Mouse (Mus musculus): ENCODE data around the gene Pakap. TPM values are rescaled to one million over a fixed set of nuclear protein-coding genes. Genes with fewer than 3 reads are reported as not detected.

The Pakap gene
- polyA plus RNA-seq, 1 experiment from 2014 or later: 4.7 TPM

DNA sequence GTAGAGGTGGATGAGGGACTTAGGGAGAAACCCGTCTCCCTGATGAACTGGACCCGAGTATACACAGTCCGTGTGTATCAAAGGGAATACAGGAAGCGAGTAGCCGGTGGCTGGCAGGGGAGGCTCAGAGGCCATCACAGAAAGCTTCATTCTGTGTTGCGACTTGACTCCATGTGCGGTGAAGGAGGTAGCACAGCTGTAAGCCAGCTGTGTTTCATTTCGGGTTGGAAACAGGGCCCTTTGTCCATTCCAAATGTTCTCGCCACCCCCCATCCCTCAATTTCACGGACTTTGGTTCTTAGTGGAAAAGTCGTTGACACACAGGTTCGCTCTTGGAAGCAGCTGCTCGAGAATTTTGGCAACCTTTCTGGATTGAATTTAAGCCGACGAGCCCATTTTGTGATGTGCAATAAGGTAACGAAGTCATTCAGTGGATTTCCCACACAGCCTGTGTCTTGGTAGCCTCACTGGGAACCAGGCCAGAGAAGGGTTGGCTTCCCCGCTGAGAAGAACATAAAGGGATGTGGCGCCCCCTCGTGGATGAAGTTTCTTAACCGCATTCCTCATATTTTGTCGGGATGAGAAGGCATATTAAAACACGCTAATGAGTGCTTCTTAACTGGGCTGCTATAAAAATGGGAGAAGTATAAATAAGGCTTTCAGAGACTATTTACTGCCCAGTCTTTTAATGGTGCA lies 39.4 kb downstream of the Pakap start:
- Histone ChIP-seq H3K9ac (no peak overlapping the region), H3K4me3 (no peak overlapping the region), H3K27ac (no peak overlapping the region), H3K9me3 (replicated peaks) (no peaks in the 10 kb centered on the region), H3K4me2 (peak overlapping the region; percentile 19; the same call in 1 of the 2 replicates), H3K4me1 (0 out of 2 replicates have a peak, but pooled peaks cover 4% of the 10 kb centered on the region), H3K36me3 (ENCODE audit: poor library complexity, severe bottlenecking) (no peaks in the 10 kb centered on the region), H3K27me3 (no peaks in the 10 kb centered on the region)
- ATAC-seq: peak; percentile 82
- 40% methylated on average over 22 of the region's 22 CpGs for WGBS

DNA sequence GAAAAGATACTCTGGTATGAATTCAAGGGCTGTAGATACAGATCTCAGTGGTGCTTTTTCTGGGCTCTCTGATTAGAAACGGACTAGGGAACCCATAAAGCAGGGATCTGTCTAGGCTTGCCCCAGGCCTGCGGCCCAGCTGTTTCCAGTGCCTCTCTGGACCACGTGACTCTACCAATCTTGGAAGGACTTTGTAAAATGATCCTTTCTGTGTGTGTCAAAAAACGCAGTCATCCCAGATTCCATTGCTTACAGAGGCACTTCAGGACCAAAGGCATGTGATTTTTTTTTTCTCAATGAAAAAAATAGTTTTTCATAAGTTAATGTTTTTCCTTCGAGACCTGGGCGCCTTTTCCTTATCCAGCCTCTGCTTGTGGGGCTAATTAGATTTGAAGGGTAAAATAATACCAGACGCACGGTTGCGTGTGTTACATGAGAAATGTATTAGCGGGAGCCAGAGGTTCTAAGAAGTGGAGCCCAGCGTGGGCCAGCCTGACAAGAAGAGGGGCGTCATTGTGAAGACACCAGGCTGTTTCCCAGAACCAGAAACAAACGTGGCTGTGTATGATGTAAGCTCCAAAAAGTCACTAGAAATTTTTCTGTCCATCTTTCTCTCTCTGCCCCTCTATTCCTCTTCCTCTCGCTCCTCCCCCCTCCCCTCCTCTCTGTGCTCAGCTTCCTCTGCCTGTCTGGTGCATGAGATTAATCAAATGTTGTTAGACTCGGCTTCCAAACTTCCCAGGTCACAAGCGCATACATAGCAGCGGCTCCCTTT lies 43.5 kb downstream of the Pakap start:
- Histone ChIP-seq H3K4me3 (no peak overlapping the region), H3K9me3 (replicated peaks) (no peaks in the 10 kb centered on the region), H3K27ac (no peak overlapping the region), H3K4me2 (no peak overlapping the region), H3K27me3 (no peaks in the 10 kb centered on the region), H3K36me3 (ENCODE audit: poor library complexity, severe bottlenecking) (no peaks in the 10 kb centered on the region), H3K4me1 (0 out of 2 replicates have a peak, but pooled peaks cover 4% of the 10 kb centered on the region), H3K9ac (no peak overlapping the region)
- WGBS: 63% methylated on average over 17 of the region's 17 CpGs
- ATAC-seq: no peak

DNA sequence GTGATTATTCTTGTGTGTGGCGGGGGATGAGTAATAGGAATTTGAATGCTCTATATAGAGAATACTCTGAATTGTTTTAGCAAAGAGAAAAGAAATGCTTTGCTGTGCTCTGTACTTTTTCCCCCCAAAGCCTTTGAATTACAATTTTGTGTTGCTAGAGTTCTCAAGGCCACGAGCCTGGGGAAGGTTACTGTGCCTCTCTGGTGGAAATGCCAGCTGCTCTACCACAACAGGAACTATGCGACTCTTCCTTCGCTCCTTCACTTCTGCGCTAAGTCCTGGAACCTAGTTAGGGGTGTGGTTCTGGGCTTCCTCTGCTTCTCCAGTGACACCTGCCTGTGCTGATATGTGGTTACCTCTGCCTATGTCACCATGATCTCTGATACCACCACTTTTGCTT lies 44.7 kb downstream of the Pakap start:
- ATAC-seq: no peak
- Histone ChIP-seq H3K27ac (no peak overlapping the region), H3K4me2 (no peak overlapping the region), H3K27me3 (no peaks in the 10 kb centered on the region), H3K4me3 (no peak overlapping the region), H3K9ac (no peak overlapping the region), H3K36me3 (ENCODE audit: poor library complexity, severe bottlenecking) (no peaks in the 10 kb centered on the region), H3K4me1 (no peaks in the 10 kb centered on the region), H3K9me3 (replicated peaks) (no peaks in the 10 kb centered on the region)
- WGBS: 84% methylated on average over 5 of the region's 5 CpGs

DNA sequence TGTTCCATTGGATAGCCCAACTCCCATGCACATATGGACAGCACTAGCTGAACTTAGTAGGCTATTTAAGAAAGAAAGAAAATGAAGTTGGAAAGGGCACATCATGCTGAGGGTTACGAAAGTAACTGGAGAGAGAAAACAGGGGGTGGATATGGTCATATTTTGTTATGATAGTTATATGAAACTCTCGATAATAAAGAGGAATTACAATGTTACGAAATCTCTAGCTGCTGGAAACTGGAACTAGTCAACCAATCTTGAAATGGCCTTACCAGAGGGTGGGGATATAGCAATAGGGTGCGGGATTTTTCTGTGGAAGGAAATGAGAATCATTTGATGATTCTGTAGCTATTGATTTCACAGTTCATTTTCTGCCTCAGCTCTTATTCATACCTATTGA lies 46.7 kb downstream of the Pakap start:
- Histone ChIP-seq H3K27me3 (no peaks in the 10 kb centered on the region), H3K4me1 (no peaks in the 10 kb centered on the region), H3K9ac (no peak overlapping the region), H3K36me3 (ENCODE audit: poor library complexity, severe bottlenecking) (no peaks in the 10 kb centered on the region), H3K9me3 (replicated peaks) (peaks cover 4% of the 10 kb centered on the region; the same call in 1 of the 2 replicates), H3K27ac (no peak overlapping the region), H3K4me2 (no peak overlapping the region), H3K4me3 (no peak overlapping the region)
- 87% methylated on average over 4 of the region's 4 CpGs for WGBS
- no peak for ATAC-seq

DNA sequence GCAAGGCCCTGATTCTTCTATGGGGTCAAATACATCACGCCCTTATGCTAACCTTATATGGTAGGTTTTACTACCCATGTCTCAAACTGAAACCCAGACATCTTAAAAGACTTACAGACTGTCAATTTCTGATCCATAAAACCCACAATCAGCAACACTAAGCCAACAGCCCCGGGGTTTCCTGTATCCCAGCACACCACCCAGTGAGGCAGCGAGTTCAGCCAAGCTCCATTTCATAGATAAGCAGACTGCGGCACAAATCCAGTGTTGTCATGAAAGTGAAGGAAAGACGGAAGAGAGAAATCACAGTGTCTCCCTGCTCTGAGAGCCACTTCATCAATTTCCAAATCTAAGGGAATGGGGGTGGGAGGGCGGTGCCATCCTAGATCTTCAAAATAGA lies 50.8 kb downstream of the Pakap start:
- no peak overlapping the region for H3K9ac ChIP-seq
- H3K9me3 ChIP-seq (replicated peaks): peaks cover 4% of the 10 kb centered on the region; the same call in 1 of the 2 replicates
- H3K4me2 ChIP-seq: no peak overlapping the region
- H3K4me3 ChIP-seq: no peak overlapping the region
- H3K27me3 ChIP-seq: no peaks in the 10 kb centered on the region
- H3K27ac ChIP-seq: no peak overlapping the region
- no peaks in the 10 kb centered on the region for H3K4me1 ChIP-seq
- no peaks in the 10 kb centered on the region for H3K36me3 ChIP-seq (ENCODE audit: poor library complexity, severe bottlenecking)
- ATAC-seq: no peak
- WGBS: 85% methylated on average over 6 of the region's 6 CpGs

DNA sequence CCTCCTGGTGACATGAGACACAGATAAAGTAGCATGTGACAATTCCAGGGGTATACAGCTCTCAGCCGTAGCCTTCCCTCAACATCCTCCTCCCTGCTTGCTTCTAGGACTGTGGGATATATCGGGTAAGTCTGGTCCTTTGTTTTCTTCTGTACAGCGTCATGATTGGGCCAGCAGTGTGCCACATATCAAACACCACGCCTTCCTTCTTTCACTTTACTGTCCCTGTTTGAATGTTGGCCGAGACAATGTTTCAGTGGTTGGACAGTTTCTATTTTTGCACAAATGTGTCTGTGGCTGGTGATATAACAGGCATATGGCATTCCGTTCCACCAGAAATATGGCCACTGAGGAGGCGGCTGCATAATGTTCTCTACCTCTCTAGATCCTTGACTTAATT lies 54.8 kb downstream of the Pakap start:
- no peak overlapping the region for H3K9ac ChIP-seq
- no peaks in the 10 kb centered on the region for H3K27me3 ChIP-seq
- 81% methylated on average over 7 of the region's 7 CpGs for WGBS
- ATAC-seq: no peak
- peaks cover 4% of the 10 kb centered on the region; the same call in 1 of the 2 replicates for H3K9me3 ChIP-seq (replicated peaks)
- H3K36me3 ChIP-seq (ENCODE audit: poor library complexity, severe bottlenecking): no peaks in the 10 kb centered on the region
- no peak overlapping the region for H3K27ac ChIP-seq
- H3K4me2 ChIP-seq: no peak overlapping the region
- no peak overlapping the region for H3K4me3 ChIP-seq
- no peaks in the 10 kb centered on the region for H3K4me1 ChIP-seq

DNA sequence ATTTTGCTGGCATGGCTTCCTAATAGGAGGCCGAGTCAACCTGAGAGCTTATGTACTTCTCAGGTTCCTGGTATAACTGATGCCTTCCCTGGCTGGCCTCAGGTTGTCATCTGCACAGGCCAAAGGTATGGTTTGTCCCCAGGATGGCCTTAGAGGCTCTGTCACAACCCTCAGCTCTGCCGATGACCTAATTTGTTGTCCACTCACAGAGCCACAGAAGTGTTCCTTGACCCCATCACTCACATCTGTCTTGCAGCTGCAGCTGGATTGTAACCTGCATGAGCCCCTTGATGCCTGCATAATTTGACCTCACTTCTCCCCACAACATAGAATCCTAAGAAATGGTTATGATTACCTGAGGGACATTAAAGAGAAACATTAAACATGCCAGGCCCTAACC lies 56.8 kb downstream of the Pakap start:
- Histone ChIP-seq H3K4me1 (no peaks in the 10 kb centered on the region), H3K4me2 (no peak overlapping the region), H3K36me3 (ENCODE audit: poor library complexity, severe bottlenecking) (no peaks in the 10 kb centered on the region), H3K27ac (no peak overlapping the region), H3K9me3 (replicated peaks) (no peaks in the 10 kb centered on the region), H3K27me3 (no peaks in the 10 kb centered on the region), H3K9ac (no peak overlapping the region), H3K4me3 (no peak overlapping the region)
- 91% methylated on average over 2 of the region's 2 CpGs for WGBS
- ATAC-seq: no peak

DNA sequence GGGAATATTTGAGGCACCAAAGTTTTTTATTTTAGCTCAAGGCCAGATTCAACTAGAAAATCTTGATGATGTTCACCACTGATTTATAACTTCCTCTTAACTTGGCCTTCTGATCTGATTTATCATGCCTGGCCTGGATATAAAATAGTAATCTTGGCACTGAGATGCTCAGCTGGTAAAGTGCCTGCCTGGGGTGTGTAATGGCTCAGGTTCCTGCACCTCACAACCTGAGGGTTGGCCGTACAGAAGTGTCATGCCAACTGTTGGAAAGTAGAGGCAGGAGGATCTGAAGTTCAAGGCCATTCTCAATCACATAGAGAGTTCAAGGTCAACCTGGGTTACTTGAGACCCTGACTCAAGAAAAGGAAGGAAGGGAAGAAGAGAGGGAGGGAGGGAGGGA lies 57.3 kb downstream of the Pakap start:
- WGBS: 93% methylated on average over 1 of the region's 1 CpGs
- no peak for ATAC-seq
- Histone ChIP-seq H3K4me1 (no peaks in the 10 kb centered on the region), H3K9me3 (replicated peaks) (no peaks in the 10 kb centered on the region), H3K27me3 (no peaks in the 10 kb centered on the region), H3K27ac (no peak overlapping the region), H3K4me2 (no peak overlapping the region), H3K4me3 (no peak overlapping the region), H3K36me3 (ENCODE audit: poor library complexity, severe bottlenecking) (no peaks in the 10 kb centered on the region), H3K9ac (no peak overlapping the region)

DNA sequence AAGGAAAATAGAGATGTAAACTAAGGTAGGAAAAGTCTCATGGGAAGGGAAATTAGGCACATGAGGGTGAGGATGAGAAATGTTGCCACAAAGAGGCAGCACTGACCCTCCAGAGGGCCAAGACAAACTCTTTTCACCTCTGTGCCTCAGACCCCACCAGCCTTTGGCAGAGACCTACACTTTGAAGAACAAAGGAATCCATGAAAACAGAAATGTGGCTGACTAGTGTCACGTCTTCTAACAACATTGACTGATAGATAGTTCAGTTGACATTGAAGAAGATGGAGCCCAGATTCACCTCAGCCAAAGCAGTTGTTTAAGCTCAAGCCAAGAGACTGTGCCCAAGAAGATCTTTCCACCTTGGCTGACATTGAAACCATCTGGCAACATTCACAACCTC lies 57.8 kb downstream of the Pakap start:
- 83% methylated on average over 1 of the region's 1 CpGs for WGBS
- ATAC-seq: no peak

DNA sequence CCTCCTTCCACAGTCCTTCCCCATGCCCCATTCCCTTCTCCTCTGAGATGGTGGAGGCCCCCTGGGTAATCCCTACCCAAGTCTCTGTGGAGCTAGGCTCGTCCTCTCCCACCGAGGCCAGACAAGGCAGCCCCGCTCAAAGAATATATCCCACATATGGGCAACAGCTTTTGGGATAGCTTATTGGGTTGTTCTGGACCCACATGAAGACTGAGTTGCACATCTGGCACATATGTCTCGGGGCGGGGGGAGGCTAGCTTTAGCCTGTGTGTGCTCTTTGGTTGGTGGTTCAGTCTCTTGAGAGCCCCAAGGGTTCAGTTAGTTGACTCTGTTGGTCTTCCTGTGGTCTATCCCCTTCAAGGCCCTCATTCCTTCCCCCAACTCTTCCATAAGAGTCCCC lies 58.9 kb downstream of the Pakap start:
- H3K9me3 ChIP-seq (replicated peaks): no peaks in the 10 kb centered on the region

More for the DNA sequence above, 57.8 kb downstream of the Pakap start:
- no peak overlapping the region for H3K27ac ChIP-seq
- H3K9me3 ChIP-seq (replicated peaks): no peaks in the 10 kb centered on the region
- no peak overlapping the region for H3K4me2 ChIP-seq
- no peaks in the 10 kb centered on the region for H3K27me3 ChIP-seq
- H3K36me3 ChIP-seq (ENCODE audit: poor library complexity, severe bottlenecking): no peaks in the 10 kb centered on the region
- no peak overlapping the region for H3K4me3 ChIP-seq
- no peak overlapping the region for H3K9ac ChIP-seq
- no peaks in the 10 kb centered on the region for H3K4me1 ChIP-seq

DNA sequence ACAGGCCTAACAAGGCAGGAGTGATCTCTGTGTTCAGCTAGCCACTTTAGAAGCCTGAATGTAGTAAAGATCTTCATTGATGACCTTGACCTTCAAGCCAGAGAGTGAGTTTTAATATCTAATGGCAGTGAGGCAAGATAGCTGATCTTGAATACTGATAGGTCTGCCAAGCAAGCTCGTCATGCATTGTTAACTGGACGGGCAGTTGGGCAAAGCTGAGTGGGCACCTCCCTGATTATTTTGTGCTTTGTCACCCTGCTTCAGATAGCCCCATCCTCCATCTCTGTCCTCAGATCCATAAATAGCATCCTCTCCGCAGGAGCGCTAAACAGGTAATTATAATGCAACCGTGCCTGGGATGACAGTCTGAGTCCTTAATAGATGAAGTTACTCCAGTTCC lies 64.4 kb downstream of the Pakap start:
- H3K9ac ChIP-seq: no peak overlapping the region
- WGBS: 82% methylated on average over 5 of the region's 5 CpGs
- H3K27me3 ChIP-seq: no peaks in the 10 kb centered on the region
- ATAC-seq: no peak
- no peak overlapping the region for H3K4me3 ChIP-seq
- H3K27ac ChIP-seq: no peak overlapping the region
- no peaks in the 10 kb centered on the region for H3K4me1 ChIP-seq
- no peaks in the 10 kb centered on the region for H3K9me3 ChIP-seq (replicated peaks)
- H3K4me2 ChIP-seq: no peak overlapping the region
- no peaks in the 10 kb centered on the region for H3K36me3 ChIP-seq (ENCODE audit: poor library complexity, severe bottlenecking)

More for the DNA sequence above, 58.9 kb downstream of the Pakap start:
- Histone ChIP-seq H3K4me1 (no peaks in the 10 kb centered on the region), H3K27ac (no peak overlapping the region), H3K4me3 (no peak overlapping the region), H3K27me3 (no peaks in the 10 kb centered on the region), H3K36me3 (ENCODE audit: poor library complexity, severe bottlenecking) (no peaks in the 10 kb centered on the region), H3K4me2 (no peak overlapping the region), H3K9ac (no peak overlapping the region)
- ATAC-seq: no peak
- 86% methylated on average over 5 of the region's 5 CpGs for WGBS

DNA sequence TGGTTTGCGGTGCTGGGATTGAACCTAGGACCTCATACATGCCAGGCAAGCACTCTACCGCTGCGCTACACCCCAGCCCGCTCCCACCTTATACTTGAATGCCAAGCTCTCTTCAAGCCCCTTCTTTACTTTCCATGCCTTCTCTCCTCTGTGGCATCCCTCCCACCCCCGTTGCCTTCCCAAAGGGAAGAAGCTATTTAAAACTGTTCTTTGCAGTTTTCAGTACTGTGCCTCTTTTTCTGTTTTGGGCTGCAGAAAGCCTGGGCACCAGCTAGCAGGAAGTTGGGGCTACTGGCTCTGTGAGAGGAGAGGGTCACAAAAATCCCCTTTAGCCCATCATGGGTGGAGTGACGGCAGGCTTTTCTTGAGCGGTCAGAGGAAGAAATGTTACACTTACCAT lies 65.1 kb downstream of the Pakap start:
- H3K9me3 ChIP-seq (replicated peaks): no peaks in the 10 kb centered on the region
- no peaks in the 10 kb centered on the region for H3K36me3 ChIP-seq (ENCODE audit: poor library complexity, severe bottlenecking)
- no peak for ATAC-seq
- H3K9ac ChIP-seq: no peak overlapping the region
- H3K27ac ChIP-seq: no peak overlapping the region
- no peak overlapping the region for H3K4me2 ChIP-seq
- 91% methylated on average over 7 of the region's 7 CpGs for WGBS
- no peaks in the 10 kb centered on the region; the same call in 1 of the 2 replicates for H3K4me1 ChIP-seq
- no peak overlapping the region for H3K4me3 ChIP-seq
- no peaks in the 10 kb centered on the region for H3K27me3 ChIP-seq

All from forebrain, embryonic 13.5 days (tissue).